Mouse (Mus musculus): ENCODE results near the gene Prkcq.

- no peak for TF ChIP-seq CTCF (IDR thresholded peaks at IDR 0.05; ENCODE audit: low read depth, low read length)
- TF ChIP-seq POLR2A (IDR thresholded peaks at IDR 0.05; ENCODE audit: extremely low read depth, insufficient read depth, low read length), result no peak
These were observed 119.0 kb downstream of the Prkcq start for GRCm38 (mm10) chr2:11290931-11291330.
